Mouse (Mus musculus): ENCODE data around the gene Gm20449. TPM values are rescaled to one million over a fixed set of nuclear protein-coding genes. Genes with fewer than 3 reads are reported as not detected.
"Not testable (repeated sequence)": the region's sequence is repeated elsewhere in the genome, so short reads cannot be mapped to it uniquely, and the experiment has no call there.

Gene Gm20449
- polyA plus RNA-seq (2015; fragmentation: Nextera tagmentation; extraction: Ambion mirVana), result 0.08 and 0.14 TPM in 2 replicates

GRCm38 (mm10) chr7:41499389-41500049, at the start of gene Gm20449, which contains the start of gene AW146154:
Gm20449 (minus strand) TSS chr7:41499417.
AW146154 (minus strand) TSS chr7:41499890.
- Histone ChIP-seq H3K36me3 (0 out of 2 replicates have a peak, but pooled peaks cover 2% of the 10 kb centered on the region), H3K9ac (peak within 1 kb of the TSS; percentile 41; the same call in 1 of the 2 replicates), H3K4me3 (replicated peaks) (peak within 1 kb of the TSS; percentile 75), H3K4me1 (no peaks in the 10 kb centered on the region), H3K27ac (peak within 1 kb of the TSS; percentile 89), H3K9me3 (no peaks in the 10 kb centered on the region), H3K27me3 (replicated peaks) (no peaks in the 10 kb centered on the region), H3K4me2 (peak within 1 kb of the TSS; percentile 64)
- under 1% methylated on average over 18 of the region's 18 CpGs for WGBS
- peak; percentile 98 for ATAC-seq (ENCODE audit: insufficient read depth, low FRiP score, low read depth)

- H3K4me2 ChIP-seq, result no peak overlapping the region
- no peak overlapping the region for H3K9ac ChIP-seq
- no peaks in the 10 kb centered on the region for H3K27me3 ChIP-seq (replicated peaks)
- H3K4me3 ChIP-seq (replicated peaks), result no peak overlapping the region
- 91% methylated on average over 3 of the region's 3 CpGs for WGBS
- no peaks in the 10 kb centered on the region for H3K9me3 ChIP-seq
- no peak overlapping the region for H3K27ac ChIP-seq
- H3K4me1 ChIP-seq, result no peaks in the 10 kb centered on the region
- no peak for ATAC-seq (ENCODE audit: insufficient read depth, low FRiP score, low read depth)
- H3K36me3 ChIP-seq, result no peaks in the 10 kb centered on the region
Measured at GRCm38 (mm10) chr7:41512672-41513071, 13.5 kb upstream of the Gm20449 start.

- 19% methylated on average over 1 of the region's 1 CpGs for WGBS
- H3K9ac ChIP-seq, result no peak overlapping the region
- no peak overlapping the region for H3K27ac ChIP-seq
- H3K4me3 ChIP-seq (replicated peaks), result no peak overlapping the region
- no peak overlapping the region for H3K4me2 ChIP-seq
- H3K27me3 ChIP-seq (replicated peaks), result no peaks in the 10 kb centered on the region
- no peaks in the 10 kb centered on the region for H3K9me3 ChIP-seq
- no peaks in the 10 kb centered on the region for H3K36me3 ChIP-seq
- no peak for ATAC-seq (ENCODE audit: insufficient read depth, low FRiP score, low read depth)
- H3K4me1 ChIP-seq, result no peaks in the 10 kb centered on the region
Measured at GRCm38 (mm10) chr7:41512207-41512606, 13.0 kb upstream of the Gm20449 start.

- H3K4me2 ChIP-seq, result no peak overlapping the region
- no peak for ATAC-seq (ENCODE audit: insufficient read depth, low FRiP score, low read depth)
- no peaks in the 10 kb centered on the region for H3K9me3 ChIP-seq
- H3K36me3 ChIP-seq, result no peaks in the 10 kb centered on the region
- H3K4me1 ChIP-seq, result no peaks in the 10 kb centered on the region
- H3K27me3 ChIP-seq (replicated peaks), result no peaks in the 10 kb centered on the region
- no peak overlapping the region for H3K27ac ChIP-seq
- no peak overlapping the region for H3K9ac ChIP-seq
- H3K4me3 ChIP-seq (replicated peaks), result no peak overlapping the region
- 21% methylated on average over 1 of the region's 1 CpGs for WGBS
Measured at GRCm38 (mm10) chr7:41502402-41502801, 3.2 kb upstream of the Gm20449 start.

GRCm38 (mm10) chr7:41500151-41500934, 1.1 kb upstream of the Gm20449 start:
- Histone ChIP-seq H3K9me3 (no peaks in the 10 kb centered on the region), H3K4me3 (replicated peaks) (peak overlapping the region; percentile 75), H3K36me3 (no peaks in the 10 kb centered on the region), H3K4me2 (peak overlapping the region; percentile 64), H3K4me1 (no peaks in the 10 kb centered on the region), H3K9ac (no peak overlapping the region), H3K27ac (no peak overlapping the region), H3K27me3 (replicated peaks) (no peaks in the 10 kb centered on the region)
- WGBS, result 17% methylated on average over 22 of the region's 22 CpGs
- no peak for ATAC-seq (ENCODE audit: insufficient read depth, low FRiP score, low read depth)

- not testable (repeated sequence) for H3K9me3 ChIP-seq; H3K4me1 ChIP-seq; H3K27me3 ChIP-seq (replicated peaks); ATAC-seq (ENCODE audit: insufficient read depth, low FRiP score, low read depth); H3K36me3 ChIP-seq
- 0% methylated on average over 6 of the region's 6 CpGs for WGBS
- H3K4me3 ChIP-seq (replicated peaks), result peak overlapping the region; percentile 75
- H3K27ac ChIP-seq, result peak overlapping the region; percentile 89; the same call in 1 of the 2 replicates
- peak overlapping the region; percentile 41; the same call in 1 of the 2 replicates for H3K9ac ChIP-seq
- H3K4me2 ChIP-seq, result peak overlapping the region; percentile 64
Measured at GRCm38 (mm10) chr7:41499018-41499388, 214 bp downstream of the Gm20449 start.

GRCm38 (mm10) chr7:41498464-41498863, 753 bp downstream of the Gm20449 start:
- not testable (repeated sequence) for H3K9me3 ChIP-seq; ATAC-seq (ENCODE audit: insufficient read depth, low FRiP score, low read depth); H3K27ac ChIP-seq; H3K27me3 ChIP-seq (replicated peaks); H3K9ac ChIP-seq; H3K36me3 ChIP-seq; H3K4me1 ChIP-seq
- peak overlapping the region; percentile 75 for H3K4me3 ChIP-seq (replicated peaks)
- H3K4me2 ChIP-seq, result peak overlapping the region; percentile 64
- 73% methylated on average over 4 of the region's 4 CpGs for WGBS

GRCm38 (mm10) chr7:41497871-41498270, 1.3 kb downstream of the Gm20449 start:
- Histone ChIP-seq H3K4me1 (no peaks in the 10 kb centered on the region), H3K4me2 (no peak overlapping the region), H3K36me3 (0 out of 2 replicates have a peak, but pooled peaks cover 2% of the 10 kb centered on the region), H3K27me3 (replicated peaks) (no peaks in the 10 kb centered on the region), H3K4me3 (replicated peaks) (no peak overlapping the region), H3K27ac (no peak overlapping the region), H3K9ac (no peak overlapping the region), H3K9me3 (no peaks in the 10 kb centered on the region)
- 87% methylated on average over 2 of the region's 2 CpGs for WGBS
- no peak for ATAC-seq (ENCODE audit: insufficient read depth, low FRiP score, low read depth)

GRCm38 (mm10) chr7:41451864-41452263, 47.4 kb downstream of the Gm20449 start:
- no peaks in the 10 kb centered on the region for H3K9me3 ChIP-seq
- 7% methylated on average over 10 of the region's 10 CpGs for WGBS
- no peak overlapping the region for H3K4me3 ChIP-seq (replicated peaks)
- no peak overlapping the region for H3K4me2 ChIP-seq
- no peaks in the 10 kb centered on the region for H3K36me3 ChIP-seq
- H3K27ac ChIP-seq, result no peak overlapping the region
- no peaks in the 10 kb centered on the region for H3K27me3 ChIP-seq (replicated peaks)
- H3K9ac ChIP-seq, result no peak overlapping the region
- no peak for ATAC-seq (ENCODE audit: insufficient read depth, low FRiP score, low read depth)
- no peaks in the 10 kb centered on the region for H3K4me1 ChIP-seq

GRCm38 (mm10) chr7:41448596-41448995, 50.6 kb downstream of the Gm20449 start, which contains the start of gene Vmn2r57:
Vmn2r57 (minus strand) TSS chr7:41448696.
- not testable (repeated sequence) for H3K4me3 ChIP-seq (replicated peaks); ATAC-seq (ENCODE audit: insufficient read depth, low FRiP score, low read depth)
- 68% methylated on average over 1 of the region's 1 CpGs for WGBS

GRCm38 (mm10) chr7:41394130-41394529, 105.1 kb downstream of the Gm20449 start:
- H3K36me3 ChIP-seq, result no peaks in the 10 kb centered on the region
- no peaks in the 10 kb centered on the region for H3K9me3 ChIP-seq
- no peak overlapping the region for H3K4me2 ChIP-seq
- no peak for ATAC-seq (ENCODE audit: insufficient read depth, low FRiP score, low read depth)
- no peak overlapping the region for H3K9ac ChIP-seq
- H3K27me3 ChIP-seq (replicated peaks), result no peaks in the 10 kb centered on the region
- no peaks in the 10 kb centered on the region for H3K4me1 ChIP-seq
- H3K27ac ChIP-seq, result no peak overlapping the region
- 68% methylated on average over 4 of the region's 4 CpGs for WGBS
- no peak overlapping the region for H3K4me3 ChIP-seq (replicated peaks)

More at GRCm38 (mm10) chr7:41448596-41448995, 50.6 kb downstream of the Gm20449 start, which contains the start of gene Vmn2r57:
- not testable (repeated sequence) for H3K36me3 ChIP-seq; H3K9ac ChIP-seq; H3K9me3 ChIP-seq; H3K4me1 ChIP-seq; H3K27me3 ChIP-seq (replicated peaks); H3K4me2 ChIP-seq; H3K27ac ChIP-seq
